Mouse (Mus musculus): ENCODE measurements around the gene Anxa11.
"Not testable (repeated sequence)": the region's sequence is repeated elsewhere in the genome, so short reads cannot be mapped to it uniquely, and the experiment has no call there.

Gene Anxa11

GRCm38 (mm10) chr14:25842688-25843003, 690 bp downstream of the Anxa11 start:
- DNase-seq: no peak

- DNase-seq: no peak
Measured at GRCm38 (mm10) chr14:25844372-25844771, 2.4 kb downstream of the Anxa11 start.

GRCm38 (mm10) chr14:25845832-25846383, 4.0 kb downstream of the Anxa11 start:
- no peak for DNase-seq

- no peak for DNase-seq
Measured at GRCm38 (mm10) chr14:25846516-25846915, 4.6 kb downstream of the Anxa11 start.

- DNase-seq: no peak
Measured at GRCm38 (mm10) chr14:25847660-25848059, 5.7 kb downstream of the Anxa11 start.

GRCm38 (mm10) chr14:25848237-25848636, 6.3 kb downstream of the Anxa11 start:
- no peak for DNase-seq

GRCm38 (mm10) chr14:25848708-25849107, 6.8 kb downstream of the Anxa11 start:
- not testable (repeated sequence) for DNase-seq

- DNase-seq: no peak
Measured at GRCm38 (mm10) chr14:25850433-25850832, 8.5 kb downstream of the Anxa11 start.

GRCm38 (mm10) chr14:25851189-25851588, 9.2 kb downstream of the Anxa11 start:
- DNase-seq: no peak

GRCm38 (mm10) chr14:25852121-25852561, 10.2 kb downstream of the Anxa11 start:
- no peak for DNase-seq

- no peak for DNase-seq
Measured at GRCm38 (mm10) chr14:25853295-25853694, 11.3 kb downstream of the Anxa11 start.

GRCm38 (mm10) chr14:25853717-25854452, 11.9 kb downstream of the Anxa11 start:
- no peak for DNase-seq

- no peak for DNase-seq
Measured at GRCm38 (mm10) chr14:25855241-25855885, 13.4 kb downstream of the Anxa11 start.

- no peak for DNase-seq
Measured at GRCm38 (mm10) chr14:25857168-25857621, 15.2 kb downstream of the Anxa11 start.

GRCm38 (mm10) chr14:25857940-25858339, 16.0 kb downstream of the Anxa11 start:
- no peak for DNase-seq

GRCm38 (mm10) chr14:25861771-25862530, 20.0 kb downstream of the Anxa11 start:
- no peak for DNase-seq

GRCm38 (mm10) chr14:25863721-25864120, 21.8 kb downstream of the Anxa11 start:
- DNase-seq: no peak

- no peak for DNase-seq
Measured at GRCm38 (mm10) chr14:25865251-25865650, 23.3 kb downstream of the Anxa11 start.

- no peak for DNase-seq
Measured at GRCm38 (mm10) chr14:25866384-25866783, 24.4 kb downstream of the Anxa11 start.

- no peak for DNase-seq
Measured at GRCm38 (mm10) chr14:25866832-25867231, 24.9 kb downstream of the Anxa11 start.

GRCm38 (mm10) chr14:25867834-25868233, 25.9 kb downstream of the Anxa11 start:
- no peak for DNase-seq

- no peak for DNase-seq
Measured at GRCm38 (mm10) chr14:25868706-25869105, 26.8 kb downstream of the Anxa11 start.

GRCm38 (mm10) chr14:25869135-25869878, 27.4 kb downstream of the Anxa11 start:
- DNase-seq: no peak

Measured in spleen, adult 18-20 months (tissue).